Mouse (Mus musculus) heart, postnatal 0 days (tissue): ENCODE measurements around the gene Mgam.

Experiments used
- CTCF ChIP-seq: IDR thresholded peaks from 2 replicates; pipeline ENCODE4 v1.5.1; 2016; ENCODE audit warnings: antibody characterized with exemption, control low read depth, low read depth
- EP300 ChIP-seq: IDR thresholded peaks from 2 replicates; pipeline ENCODE4 v1.6.1; 2016; ENCODE audit warnings: antibody characterized with exemption, low read depth

DNA sequence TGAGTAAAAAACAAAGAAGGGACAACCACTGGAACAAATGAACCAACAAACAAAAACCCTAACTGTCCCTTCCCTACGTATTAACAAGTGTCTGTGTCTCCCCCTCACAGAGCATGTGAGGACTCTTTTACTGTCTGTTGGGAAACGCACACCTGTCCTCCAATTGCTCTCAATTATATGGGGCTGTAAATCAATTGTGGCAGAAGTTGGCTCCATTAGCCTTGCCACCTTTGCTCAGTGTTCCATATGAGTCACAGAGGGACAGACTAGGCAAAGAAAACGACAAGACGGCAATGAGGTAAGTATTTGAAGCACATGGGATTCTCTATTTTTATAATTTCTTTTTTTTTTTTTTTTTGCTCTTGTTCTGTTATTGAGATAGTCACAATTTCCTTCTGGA lies 149.8 kb downstream of the Mgam start:
- TF ChIP-seq CTCF: no peak
- no peak for TF ChIP-seq EP300
